Mouse (Mus musculus) bone marrow, adult 2 months (tissue): Measurements from ENCODE around the gene Impad1. TPM values are rescaled to one million over a fixed set of nuclear protein-coding genes. Genes with fewer than 3 reads are reported as not detected.

Experiments
- H3K27ac ChIP-seq: fragments of 200-500 bp; 2 replicates; pipeline ENCODE4 v1.5.1; 2012; ENCODE audit warnings: low read depth, mild to moderate bottlenecking, control low read depth, inconsistent platforms, low read length; ENCODE audit not compliant: control insufficient read depth, poor library complexity, insufficient read depth
- H3K4me1 ChIP-seq: fragments of 200-500 bp; 2 replicates; pipeline ENCODE4 v1.6.1; 2011; ENCODE audit warnings: low read length; ENCODE audit not compliant: control insufficient read depth, insufficient read depth
- H3K4me3 ChIP-seq: fragments of 200-500 bp; replicated peaks from 2 replicates; pipeline ENCODE3; 2011; ENCODE audit warnings: mild to moderate bottlenecking, low read depth, low read length, control low read depth; ENCODE audit not compliant: control insufficient read depth
- CTCF ChIP-seq: fragments of 200-500 bp; IDR thresholded peaks from 2 replicates; pipeline ENCODE4 v1.5.1; 2011; ENCODE audit warnings: low read length, control low read depth; ENCODE audit not compliant: control insufficient read depth, insufficient read depth
- POLR2A ChIP-seq: fragments of 200-500 bp; IDR thresholded peaks from 2 replicates; pipeline ENCODE4 v1.6.1; 2011; ENCODE audit warnings: low read depth, mild to moderate bottlenecking, control low read depth, low read length, borderline replicate concordance; ENCODE audit not compliant: control insufficient read depth
- WGBS: fragments of 180-500 bp; shearing (Covaris S2); methylation state at CpG from one replicate; pipeline ENCODE4 v1.1.7; 2018; 5-methylcytosine and 5-hydroxymethylcytosine counted together
- polyA plus RNA-seq: library from polyadenylated mRNA; stranded (reverse); fragments of >200 nt; gene quantifications from 2 replicates; pipeline ENCODE4 v1.2.4, GENCODE M21; 2011; ENCODE audit warnings: low replicate concordance; ENCODE audit not compliant: missing spikeins, insufficient read depth, insufficient read length

Gene Impad1
- polyA plus RNA-seq, result 3.6 and 3.7 TPM in 2 replicates

- H3K27ac ChIP-seq, result peak within 1 kb of the TSS; percentile 81
- no peaks in the 10 kb centered on the region; the same call in 1 of the 2 replicates for H3K4me1 ChIP-seq
- TF ChIP-seq CTCF (no peak), POLR2A (peak; percentile 90)
- H3K4me3 ChIP-seq, result peak within 1 kb of the TSS; percentile 98
- 2% methylated on average over 45 of the region's 48 CpGs for WGBS
Measured at GRCm38 (mm10) chr4:4792992-4793834, at the start of gene Impad1. Gene Impad1 (minus strand): TSS chr4:4793355.

GRCm38 (mm10) chr4:4840145-4840544 lies 47.0 kb upstream of the Impad1 start:
- no peak for TF ChIP-seq CTCF
- TF ChIP-seq POLR2A, result no peak
- 40% methylated on average over 1 of the region's 1 CpGs for WGBS
- Histone ChIP-seq H3K27ac (no peak overlapping the region), H3K4me1 (no peaks in the 10 kb centered on the region), H3K4me3 (no peak overlapping the region)

DNA sequence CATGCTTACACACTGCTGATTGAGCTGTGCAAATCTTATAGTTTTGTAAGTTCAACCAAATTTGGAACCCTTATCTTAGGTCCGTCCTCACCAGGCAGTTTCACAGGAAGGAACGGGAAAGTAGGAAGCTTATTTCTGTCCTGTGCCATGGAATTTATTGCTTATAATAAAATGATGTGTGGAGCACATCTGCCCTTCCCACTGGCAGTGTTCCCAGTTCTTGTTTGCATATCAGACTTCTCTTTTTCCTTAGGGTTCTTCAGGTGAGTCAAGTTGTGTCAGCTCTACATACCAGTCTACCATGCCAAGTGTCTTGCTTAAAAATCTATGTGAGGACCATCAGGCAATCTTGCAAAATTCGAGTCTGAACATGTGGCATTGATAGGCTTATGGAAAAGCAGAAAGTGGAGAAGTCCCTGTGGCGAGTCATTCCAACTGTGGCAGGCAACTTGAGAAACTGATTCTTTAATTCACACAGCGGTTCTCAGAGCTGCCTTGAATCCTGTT lies 40.7 kb upstream of the Impad1 start:
- WGBS, result 55% methylated on average over 5 of the region's 5 CpGs
- no peak overlapping the region for H3K27ac ChIP-seq
- TF ChIP-seq CTCF, result no peak
- no peaks in the 10 kb centered on the region for H3K4me1 ChIP-seq
- H3K4me3 ChIP-seq, result no peak overlapping the region

- WGBS, result 75% methylated on average over 2 of the region's 2 CpGs
Measured at GRCm38 (mm10) chr4:4828131-4828530, 35.0 kb upstream of the Impad1 start.

DNA sequence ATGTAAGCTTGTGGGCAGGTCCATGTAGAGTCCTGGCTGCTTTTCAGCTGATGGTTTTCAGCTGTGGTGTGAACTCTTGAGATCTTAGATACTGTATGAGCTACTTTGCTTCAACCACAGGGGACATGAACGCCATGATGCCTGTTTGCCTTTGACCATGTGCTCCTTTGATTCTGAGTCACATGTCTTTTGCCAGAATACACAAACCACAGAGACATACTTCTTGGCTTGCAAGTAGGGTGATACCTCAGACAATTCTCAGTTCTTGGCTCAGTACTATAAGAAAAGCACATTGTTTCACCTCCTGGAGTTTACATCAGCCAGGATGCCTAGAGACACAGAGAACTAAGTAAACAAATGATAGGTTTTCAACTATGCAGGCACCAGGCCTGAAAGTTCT lies 29.0 kb upstream of the Impad1 start:
- no peak for TF ChIP-seq CTCF
- TF ChIP-seq POLR2A, result no peak
- Histone ChIP-seq H3K4me1 (no peaks in the 10 kb centered on the region), H3K27ac (no peak overlapping the region), H3K4me3 (no peak overlapping the region)
- WGBS, result 71% methylated on average over 1 of the region's 1 CpGs

More at GRCm38 (mm10) chr4:4828131-4828530, 35.0 kb upstream of the Impad1 start:
- no peak overlapping the region for H3K27ac ChIP-seq
- H3K4me3 ChIP-seq, result no peak overlapping the region
- no peaks in the 10 kb centered on the region for H3K4me1 ChIP-seq
- TF ChIP-seq POLR2A (no peak), CTCF (no peak)

DNA sequence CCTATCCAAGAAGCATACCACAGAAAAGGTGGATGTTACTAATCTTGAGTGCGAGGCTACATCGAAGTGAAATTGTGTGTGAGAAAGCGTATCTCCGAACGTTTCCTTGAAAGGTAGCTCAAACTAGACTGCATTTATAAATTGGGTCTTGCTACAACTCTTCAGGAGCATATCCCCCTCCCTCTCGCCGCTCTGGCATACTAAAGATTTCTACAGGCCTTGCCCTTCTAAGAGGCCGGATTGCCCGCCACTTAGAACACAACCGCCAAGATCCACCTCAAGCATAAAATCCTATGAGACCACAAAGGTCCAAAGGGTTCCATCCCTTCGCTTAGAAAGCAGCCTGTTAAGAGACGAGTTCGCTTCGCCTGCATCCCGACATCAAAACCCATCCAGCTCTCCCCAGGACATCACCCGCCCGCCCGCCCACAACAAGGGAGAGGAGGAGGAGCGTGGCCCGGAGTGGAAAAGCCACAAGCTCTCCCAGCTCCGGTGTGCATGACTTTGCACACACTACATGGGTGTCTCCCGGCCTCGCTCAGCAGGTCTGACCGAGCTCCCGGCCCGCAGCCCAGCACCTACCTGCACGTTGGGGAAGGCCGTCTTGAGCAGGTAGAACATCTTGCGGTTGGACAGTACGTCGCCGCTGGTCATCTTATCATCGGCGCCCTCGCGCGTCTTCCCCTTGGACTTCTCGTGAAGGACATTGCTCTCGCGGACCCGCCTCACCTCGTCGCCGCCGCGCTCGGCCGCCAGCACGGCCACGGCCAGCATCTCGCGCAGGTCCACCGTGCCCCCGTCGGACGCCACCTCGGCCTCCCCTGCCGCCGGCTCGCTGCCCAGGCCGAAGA lies 789 bp downstream of the Impad1 start:
- Histone ChIP-seq H3K27ac (peak overlapping the region; percentile 81), H3K4me1 (no peaks in the 10 kb centered on the region; the same call in 1 of the 2 replicates), H3K4me3 (peak overlapping the region; percentile 98)
- TF ChIP-seq POLR2A (peak; percentile 59), CTCF (no peak)
- WGBS, result 2% methylated on average over 61 of the region's 61 CpGs

DNA sequence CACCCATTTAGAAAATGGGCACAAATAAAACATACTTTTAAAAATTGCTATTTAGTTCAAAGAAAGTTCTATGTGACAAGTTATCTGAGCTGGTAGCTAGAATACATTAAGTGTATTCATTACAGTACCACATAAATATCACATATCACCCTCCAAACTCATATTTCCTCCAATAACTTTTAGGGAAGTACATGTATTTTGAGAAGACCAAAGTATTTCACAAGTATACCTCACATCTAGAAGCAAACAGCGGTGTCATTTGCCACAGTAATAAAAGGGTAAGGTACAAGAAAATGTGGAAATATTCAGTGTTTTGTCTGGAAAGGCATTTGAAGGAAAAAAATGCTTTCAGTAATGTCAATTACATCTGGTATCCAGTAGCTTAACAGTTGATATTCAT lies 2.0 kb downstream of the Impad1 start:
- Histone ChIP-seq H3K27ac (no peak overlapping the region), H3K4me1 (no peaks in the 10 kb centered on the region; the same call in 1 of the 2 replicates), H3K4me3 (no peak overlapping the region)
- TF ChIP-seq CTCF (no peak), POLR2A (no peak)
- 29% methylated on average over 1 of the region's 1 CpGs for WGBS

- Histone ChIP-seq H3K4me1 (no peaks in the 10 kb centered on the region; the same call in 1 of the 2 replicates), H3K4me3 (no peak overlapping the region), H3K27ac (no peak overlapping the region)
- no peak for TF ChIP-seq CTCF
- TF ChIP-seq POLR2A, result no peak
- WGBS, result 80% methylated on average over 2 of the region's 2 CpGs
Measured at GRCm38 (mm10) chr4:4785169-4785568, 8.0 kb downstream of the Impad1 start.
